Mouse (Mus musculus) layer of hippocampus, postnatal 25 days (tissue): Measurements from ENCODE around the gene Cnot6. TPM values are rescaled to one million over a fixed set of nuclear protein-coding genes. Genes with fewer than 3 reads are reported as not detected.
A peak's percentile ranks its signal among the peaks of the same experiment; 100 is the strongest.

ENCODE experiments used
- DNase-seq, 2 experiments: peaks; one replicate each; pipeline ENCODE4 v3.0.0; 2022; ENCODE audit warnings: mixed read lengths in 2 of 2, low spot score in 1 of 2; ENCODE audit errors: extremely low spot score in 1 of 2
- total RNA-seq, 2 experiments: library from RNA; stranded (reverse); gene quantifications; 2 replicates each; pipeline ENCODE4 v1.2.3; 2021

Gene Cnot6
- total RNA-seq, 2 experiments from 2014 or later = 43.4 to 43.6 TPM

GRCm38 (mm10) chr11:49719466-49720151 lies 7.1 kb upstream of the Cnot6 start:
- DNase-seq = no peak

DNA sequence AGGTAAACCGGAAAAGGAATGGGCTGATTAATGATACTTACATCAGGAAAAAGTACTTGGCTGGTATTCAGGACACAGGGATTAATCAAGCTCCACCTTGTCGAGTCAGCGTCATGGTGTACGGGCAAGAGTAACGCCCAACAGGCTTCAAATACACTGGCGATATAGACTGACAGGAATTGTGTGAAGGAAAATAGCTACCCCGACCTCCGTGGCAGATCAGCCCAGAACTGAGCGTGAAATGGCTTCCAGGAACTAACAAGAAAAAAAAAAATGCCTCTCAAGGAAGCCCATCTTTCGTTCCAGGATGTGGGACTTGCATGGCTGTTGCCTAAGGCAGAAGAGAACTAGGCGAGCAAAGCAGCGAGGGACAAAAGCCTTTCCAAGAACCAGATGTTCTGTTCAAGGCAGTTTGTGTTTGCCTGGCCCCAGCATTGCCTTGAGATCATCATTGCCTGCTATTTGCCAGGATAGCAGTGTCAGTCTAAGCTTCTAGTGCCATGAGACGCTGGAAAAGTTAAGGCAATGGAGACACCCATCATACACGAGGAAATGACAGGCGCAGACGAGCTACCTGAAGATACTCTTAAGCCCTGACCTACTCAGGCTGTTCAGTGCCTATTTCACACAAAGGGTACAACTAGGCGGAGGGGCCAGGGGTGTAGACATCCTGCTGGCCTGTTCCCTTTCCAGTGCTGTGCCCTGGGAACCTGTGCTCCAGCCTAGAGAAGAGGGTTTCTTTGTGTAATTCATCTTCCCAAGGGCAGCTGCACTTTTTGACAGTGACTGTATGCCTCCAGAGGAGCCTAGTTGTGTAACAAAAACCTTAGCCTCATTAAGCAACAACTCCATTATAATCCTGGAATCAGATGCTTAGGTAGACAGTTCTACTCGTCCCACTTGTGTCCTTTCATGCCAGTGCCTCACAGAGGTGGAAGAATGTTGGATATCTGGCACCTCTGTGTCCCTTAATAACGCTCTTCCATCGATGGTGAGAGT lies 1.1 kb upstream of the Cnot6 start:
- DNase-seq = no peak

- DNase-seq = peak in 1 of 2 experiments; percentile 18
These were observed 455 bp downstream of the Cnot6 start for GRCm38 (mm10) chr11:49711981-49712554.

DNA sequence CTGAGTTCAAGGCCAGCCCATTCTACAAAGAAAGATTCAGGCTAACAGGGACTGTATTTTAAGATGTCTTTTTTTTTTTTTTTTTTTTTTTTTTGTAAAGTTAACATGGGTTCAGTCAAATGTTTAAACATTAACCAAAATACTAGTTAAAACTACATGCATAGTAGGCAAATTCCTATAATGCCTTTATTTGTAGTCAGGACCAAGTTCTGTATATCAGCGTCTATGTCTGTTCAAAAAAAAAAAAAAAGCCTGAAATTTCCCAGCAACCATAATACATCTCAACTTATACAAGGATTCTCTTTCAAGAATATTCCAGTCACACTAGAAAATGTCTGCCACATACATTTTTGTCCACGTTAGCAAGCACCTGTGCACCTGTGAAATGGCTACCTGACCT lies 1.9 kb downstream of the Cnot6 start:
- DNase-seq = no peak

GRCm38 (mm10) chr11:49707834-49708233 lies 4.7 kb downstream of the Cnot6 start:
- DNase-seq = no peak

GRCm38 (mm10) chr11:49704804-49705203 lies 7.7 kb downstream of the Cnot6 start:
- no peak for DNase-seq

DNA sequence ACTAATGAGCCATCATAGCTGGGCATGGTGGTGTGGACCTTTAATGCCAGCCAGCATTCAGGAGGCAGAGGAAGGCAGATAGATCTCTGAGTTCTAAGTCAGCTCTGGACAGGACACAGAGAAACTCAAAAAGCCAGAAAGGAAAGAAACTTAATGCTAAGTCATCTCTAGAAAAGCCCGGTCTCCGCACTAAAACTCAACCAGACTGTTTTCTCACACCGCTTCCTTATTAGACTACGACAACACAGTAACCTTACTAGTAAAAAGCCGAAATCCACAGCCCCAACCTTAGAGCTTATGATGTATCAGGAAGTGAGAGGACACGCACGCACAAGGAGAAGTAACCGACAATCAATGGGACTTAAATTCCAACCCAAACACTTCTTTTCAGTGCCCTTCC lies 10.5 kb downstream of the Cnot6 start:
- no peak for DNase-seq

DNA sequence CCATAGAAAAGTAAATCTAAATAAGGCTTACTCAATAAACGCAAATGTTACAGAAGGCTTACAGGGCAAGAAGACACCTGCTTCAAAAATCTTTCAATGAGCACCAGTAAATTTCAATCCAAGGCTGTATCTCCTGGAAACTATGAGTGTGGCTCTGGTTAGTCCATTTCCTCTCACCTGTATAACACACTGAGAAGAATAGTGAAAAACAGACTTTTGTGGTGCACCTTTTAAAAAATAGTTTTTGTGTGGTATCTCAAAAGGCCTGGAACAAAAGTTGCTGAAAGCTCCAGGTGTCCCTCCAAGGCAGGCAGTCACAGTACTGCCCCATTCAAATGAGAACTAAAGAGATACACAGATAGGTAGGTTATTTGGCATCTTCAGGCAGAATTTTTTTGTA lies 13.4 kb downstream of the Cnot6 start:
- DNase-seq = no peak

DNA sequence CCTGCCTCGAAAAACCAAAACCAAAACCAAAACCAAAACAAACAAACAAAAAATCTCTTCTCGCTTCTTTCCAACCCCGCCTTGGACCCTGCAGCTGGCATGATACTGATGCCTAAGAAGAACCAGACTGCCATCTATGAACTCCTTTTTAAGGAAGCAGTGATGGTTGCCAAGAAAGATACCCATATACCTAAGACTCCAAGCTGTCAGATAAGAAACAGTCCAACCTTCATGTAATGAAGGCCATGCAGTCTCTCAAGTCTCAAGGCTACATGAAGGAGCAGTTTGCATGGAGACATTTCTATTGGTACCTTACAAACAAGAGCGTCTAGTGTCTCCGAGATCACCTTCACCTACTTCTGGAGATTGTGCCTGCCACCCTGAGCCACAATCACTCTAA lies 14.7 kb downstream of the Cnot6 start:
- no peak for DNase-seq

DNA sequence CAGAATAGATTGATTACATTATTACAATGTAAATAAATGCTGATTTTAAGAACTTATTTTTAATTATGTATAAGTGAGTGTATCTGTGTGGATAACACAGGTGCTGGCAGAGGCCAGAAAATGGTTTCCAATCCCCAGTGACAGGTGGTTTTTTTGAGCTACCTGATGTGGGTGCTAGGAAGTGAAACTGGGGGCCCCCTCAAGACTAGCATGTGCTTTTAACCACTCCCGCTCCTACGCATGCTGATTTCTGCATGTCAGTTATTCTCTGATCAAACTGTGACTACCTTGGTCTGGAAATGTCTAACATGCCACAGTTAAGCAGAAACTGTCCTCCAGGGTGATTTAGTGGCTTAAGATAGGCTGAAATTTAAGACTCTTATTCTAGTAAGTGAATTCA lies 16.1 kb downstream of the Cnot6 start:
- no peak for DNase-seq

- DNase-seq = no peak
These were observed 16.8 kb downstream of the Cnot6 start for GRCm38 (mm10) chr11:49695695-49696094.

- DNase-seq = no peak
These were observed 17.5 kb downstream of the Cnot6 start for GRCm38 (mm10) chr11:49695013-49695412.

DNA sequence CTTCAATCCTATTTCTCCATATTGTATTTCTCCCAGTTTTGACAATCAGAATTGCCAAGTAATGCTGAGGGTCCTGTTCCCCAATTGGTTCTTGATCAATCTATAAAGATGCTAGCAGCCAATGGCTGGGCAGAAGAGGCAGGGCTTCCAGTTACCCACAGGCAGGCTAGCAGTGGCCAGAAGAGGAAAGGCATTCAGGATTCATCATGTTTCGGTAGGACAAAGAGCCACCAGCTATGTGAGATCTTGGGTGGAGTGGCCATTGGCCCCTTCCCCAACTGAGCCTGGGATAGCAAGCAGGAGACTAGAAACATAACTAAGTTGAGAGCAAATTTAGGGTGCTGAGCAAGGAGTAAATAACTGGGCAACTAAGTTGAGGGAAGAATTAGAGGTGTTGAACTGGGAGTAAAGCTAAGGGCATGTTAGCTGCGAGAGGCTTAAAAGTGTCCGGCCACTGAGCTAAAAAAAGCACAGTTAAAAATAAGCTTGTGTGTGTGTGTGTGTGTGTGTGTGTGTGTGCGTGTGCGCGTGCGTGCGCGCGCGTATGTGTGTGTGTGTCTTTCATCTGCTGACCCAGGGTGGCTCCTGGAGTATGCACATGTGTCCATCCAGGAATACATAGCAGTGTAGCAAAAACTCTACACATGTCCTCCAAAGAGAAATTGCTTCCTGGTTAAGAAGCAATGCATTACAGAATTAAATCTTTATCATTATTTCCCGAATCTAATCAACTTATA lies 28.1 kb downstream of the Cnot6 start:
- no peak for DNase-seq

- no peak for DNase-seq
These were observed 39.1 kb downstream of the Cnot6 start for GRCm38 (mm10) chr11:49673433-49673832.

DNA sequence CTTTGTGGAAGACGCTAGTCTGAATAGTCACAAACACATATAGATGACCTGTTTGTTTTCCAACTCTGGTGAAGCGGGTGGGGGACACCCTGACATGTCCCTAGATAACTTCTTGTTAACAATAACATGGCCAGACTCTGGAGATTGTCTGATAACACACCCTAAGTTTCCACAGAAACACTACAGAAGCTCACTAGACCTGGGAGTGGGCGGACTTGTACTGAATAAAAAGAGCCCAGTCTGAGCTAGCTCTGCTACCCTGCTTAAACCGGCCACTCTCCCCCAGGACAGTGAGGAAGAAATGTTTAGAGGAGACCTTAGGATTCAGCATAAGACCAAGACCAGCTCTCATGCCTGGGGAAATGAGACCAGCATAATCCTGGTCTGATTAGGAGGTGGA lies 47.1 kb downstream of the Cnot6 start:
- DNase-seq = no peak

- no peak for DNase-seq
These were observed 48.0 kb downstream of the Cnot6 start for GRCm38 (mm10) chr11:49664262-49665140.

DNA sequence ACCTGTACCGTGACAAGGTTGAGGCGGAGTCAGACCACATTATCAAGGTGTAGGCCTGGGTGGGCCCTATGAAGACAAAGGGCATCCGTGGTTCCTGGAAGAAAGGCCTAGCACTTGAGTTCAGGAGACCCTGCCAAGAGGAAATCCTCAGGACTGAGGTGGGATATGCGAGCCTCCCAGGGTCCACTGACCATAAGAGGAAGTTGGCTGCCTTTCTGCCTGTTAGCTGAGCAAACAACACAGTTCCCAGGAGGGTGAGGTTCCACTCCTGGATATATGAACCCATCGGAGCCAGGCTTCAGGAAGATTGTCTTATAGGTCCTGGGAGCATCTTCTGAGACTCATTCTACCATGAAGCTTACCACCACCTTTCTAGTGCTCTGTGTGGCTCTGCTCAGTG lies 49.2 kb downstream of the Cnot6 start, which contains the start of gene Scgb3a1:
Gene Scgb3a1, plus strand, starts transcription at position 301 of the 400 bp plus-strand sequence.
- no peak for DNase-seq

- DNase-seq = no peak
These were observed 50.2 kb downstream of the Cnot6 start for GRCm38 (mm10) chr11:49662292-49662780.

DNA sequence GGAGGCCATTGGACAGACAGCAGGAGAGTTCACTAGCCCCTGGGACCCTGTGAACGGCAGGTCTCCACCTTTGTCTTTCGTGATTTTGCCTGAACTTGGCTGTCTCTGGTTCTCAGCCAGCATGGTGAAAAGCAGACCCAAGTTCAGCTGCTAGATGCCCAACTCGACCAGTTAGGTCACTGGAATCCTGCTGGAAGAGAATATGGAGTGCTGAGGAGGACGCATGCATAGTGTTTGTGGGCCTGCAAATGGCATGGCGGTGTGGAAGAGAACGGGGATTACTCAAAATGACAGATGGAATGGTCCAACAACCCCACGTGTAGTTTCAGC lies 53.1 kb downstream of the Cnot6 start:
- no peak for DNase-seq
